Mouse (Mus musculus): Measurements from ENCODE around the gene Ccdc61. TPM values are rescaled to one million over a fixed set of nuclear protein-coding genes. Genes with fewer than 3 reads are reported as not detected.

Ccdc61 gene
- polyA plus RNA-seq, 1 experiment from 2014 or later, result 41.0 TPM

Other genes starting within 250 kb of the Ccdc61 start
- gene Psg20, start 224.2 kb downstream of the Ccdc61 start, polyA plus RNA-seq (2016; fragmentation: Nextera tagmentation; extraction: Ambion mirVana), result not detected in 2 replicates
- gene Psg22, start 192.3 kb downstream of the Ccdc61 start, polyA plus RNA-seq (2016; fragmentation: Nextera tagmentation; extraction: Ambion mirVana), result not detected in 2 replicates
- not detected in 2 replicates for gene Psg19, start 111.9 kb downstream of the Ccdc61 start, polyA plus RNA-seq (2016; fragmentation: Nextera tagmentation; extraction: Ambion mirVana)
- 0.12 TPM in 1 of 2 replicates, not detected in the other for gene Psg17, start 88.8 kb downstream of the Ccdc61 start, polyA plus RNA-seq (2016; fragmentation: Nextera tagmentation; extraction: Ambion mirVana)
- gene Mill2, start 70.4 kb downstream of the Ccdc61 start, polyA plus RNA-seq (2016; fragmentation: Nextera tagmentation; extraction: Ambion mirVana), result 0.09 and 0.18 TPM in 2 replicates
- 1.8 and 3.1 TPM in 2 replicates for gene Pglyrp1, start 39.1 kb downstream of the Ccdc61 start, polyA plus RNA-seq (2016; fragmentation: Nextera tagmentation; extraction: Ambion mirVana)
- 10.8 and 11.3 TPM in 2 replicates for gene Nova2, start 15.5 kb upstream of the Ccdc61 start, polyA plus RNA-seq (2016; fragmentation: Nextera tagmentation; extraction: Ambion mirVana)
- gene Nanos2, start 77.0 kb upstream of the Ccdc61 start, polyA plus RNA-seq (2016; fragmentation: Nextera tagmentation; extraction: Ambion mirVana), result 0.24 and 0.28 TPM in 2 replicates
- 3.3 and 4.6 TPM in 2 replicates for gene Mypop, start 80.8 kb upstream of the Ccdc61 start, polyA plus RNA-seq (2016; fragmentation: Nextera tagmentation; extraction: Ambion mirVana)
- gene Irf2bp1, start 93.6 kb upstream of the Ccdc61 start, polyA plus RNA-seq (2016; fragmentation: Nextera tagmentation; extraction: Ambion mirVana), result 36.2 and 39.8 TPM in 2 replicates
- gene Foxa3, start 113.1 kb upstream of the Ccdc61 start, polyA plus RNA-seq (2016; fragmentation: Nextera tagmentation; extraction: Ambion mirVana), result 0.09 TPM in 1 of 2 replicates, not detected in the other
- gene Sympk, start 114.0 kb upstream of the Ccdc61 start, polyA plus RNA-seq (2016; fragmentation: Nextera tagmentation; extraction: Ambion mirVana), result 50.6 and 53.2 TPM in 2 replicates
- gene Rsph6a, start 144.3 kb upstream of the Ccdc61 start, polyA plus RNA-seq (2016; fragmentation: Nextera tagmentation; extraction: Ambion mirVana), result not detected in 2 replicates
- 18.2 and 19.0 TPM in 2 replicates for gene Dmwd, start 165.8 kb upstream of the Ccdc61 start, polyA plus RNA-seq (2016; fragmentation: Nextera tagmentation; extraction: Ambion mirVana)
- gene Dmpk, start 173.4 kb upstream of the Ccdc61 start, polyA plus RNA-seq (2016; fragmentation: Nextera tagmentation; extraction: Ambion mirVana), result 10.6 and 12.3 TPM in 2 replicates
- 5.8 and 7.3 TPM in 2 replicates for gene Six5, start 184.2 kb upstream of the Ccdc61 start, polyA plus RNA-seq (2016; fragmentation: Nextera tagmentation; extraction: Ambion mirVana)
- 1.1 and 1.8 TPM in 2 replicates for gene Gm4969, start 208.0 kb upstream of the Ccdc61 start, polyA plus RNA-seq (2016; fragmentation: Nextera tagmentation; extraction: Ambion mirVana)
- gene Fbxo46, start 209.4 kb upstream of the Ccdc61 start, polyA plus RNA-seq (2016; fragmentation: Nextera tagmentation; extraction: Ambion mirVana), result 18.4 and 23.1 TPM in 2 replicates
- 14.4 and 14.7 TPM in 2 replicates for gene Qpctl, start 238.9 kb upstream of the Ccdc61 start, polyA plus RNA-seq (2016; fragmentation: Nextera tagmentation; extraction: Ambion mirVana)
- 148 and 153 TPM in 2 replicates for gene Snrpd2, start 239.3 kb upstream of the Ccdc61 start, polyA plus RNA-seq (2016; fragmentation: Nextera tagmentation; extraction: Ambion mirVana)